Mouse (Mus musculus): ENCODE data around the gene Abca4. TPM values are rescaled to one million over a fixed set of nuclear protein-coding genes. Genes with fewer than 3 reads are reported as not detected.
"Not testable (repeated sequence)": the region's sequence is repeated elsewhere in the genome, so short reads cannot be mapped to it uniquely, and the experiment has no call there.

Gene Abca4
- polyA plus RNA-seq, 1 experiment from 2014 or later: 1.2 TPM

GRCm38 (mm10) chr3:122064556-122065410, 20.5 kb downstream of the Abca4 start:
- Histone ChIP-seq H3K36me3 (no peaks in the 10 kb centered on the region), H3K27ac (replicated peaks) (no peak overlapping the region), H3K9ac (no peak overlapping the region), H3K9me3 (no peaks in the 10 kb centered on the region), H3K27me3 (no peaks in the 10 kb centered on the region), H3K4me2 (no peak overlapping the region), H3K4me3 (no peak overlapping the region), H3K4me1 (replicated peaks) (no peaks in the 10 kb centered on the region)
- WGBS: 78% methylated on average over 13 of the region's 13 CpGs
- ATAC-seq (ENCODE audit: low read depth): no peak

GRCm38 (mm10) chr3:122071769-122072168, 27.5 kb downstream of the Abca4 start:
- Histone ChIP-seq H3K9me3 (no peaks in the 10 kb centered on the region), H3K27me3 (no peaks in the 10 kb centered on the region), H3K27ac (replicated peaks) (no peak overlapping the region), H3K36me3 (no peaks in the 10 kb centered on the region), H3K4me2 (no peak overlapping the region), H3K4me1 (replicated peaks) (peaks cover 23% of the 10 kb centered on the region), H3K9ac (no peak overlapping the region), H3K4me3 (no peak overlapping the region)
- WGBS: 77% methylated on average over 10 of the region's 10 CpGs
- ATAC-seq (ENCODE audit: low read depth): no peak

- peak; percentile 64; the same call in 1 of the 2 replicates for ATAC-seq (ENCODE audit: low read depth)
- Histone ChIP-seq H3K9me3 (no peaks in the 10 kb centered on the region), H3K4me3 (no peak overlapping the region), H3K27ac (replicated peaks) (peak overlapping the region; percentile 54), H3K4me2 (no peak overlapping the region), H3K27me3 (no peaks in the 10 kb centered on the region), H3K9ac (no peak overlapping the region), H3K4me1 (replicated peaks) (peaks cover 23% of the 10 kb centered on the region), H3K36me3 (no peaks in the 10 kb centered on the region)
- 57% methylated on average over 11 of the region's 11 CpGs for WGBS
Measured at GRCm38 (mm10) chr3:122072646-122073571, 28.7 kb downstream of the Abca4 start.

GRCm38 (mm10) chr3:122073595-122073994, 29.4 kb downstream of the Abca4 start:
- Histone ChIP-seq H3K4me3 (no peak overlapping the region), H3K36me3 (no peaks in the 10 kb centered on the region), H3K4me2 (no peak overlapping the region), H3K27me3 (no peaks in the 10 kb centered on the region), H3K9me3 (no peaks in the 10 kb centered on the region), H3K4me1 (replicated peaks) (peaks cover 30% of the 10 kb centered on the region), H3K9ac (no peak overlapping the region), H3K27ac (replicated peaks) (peak overlapping the region; percentile 59)
- 69% methylated on average over 5 of the region's 5 CpGs for WGBS
- no peak for ATAC-seq (ENCODE audit: low read depth)

- WGBS: 23% methylated on average over 10 of the region's 10 CpGs
- H3K9ac ChIP-seq: no peak overlapping the region
- ATAC-seq (ENCODE audit: low read depth): no peak
Measured at GRCm38 (mm10) chr3:122074334-122074733, 30.1 kb downstream of the Abca4 start.

GRCm38 (mm10) chr3:122078141-122078540, 33.9 kb downstream of the Abca4 start:
- no peaks in the 10 kb centered on the region for H3K27me3 ChIP-seq
- WGBS: 21% methylated on average over 6 of the region's 6 CpGs
- H3K9ac ChIP-seq: no peak overlapping the region
- no peak overlapping the region for H3K4me2 ChIP-seq
- no peak for ATAC-seq (ENCODE audit: low read depth)
- H3K36me3 ChIP-seq: no peaks in the 10 kb centered on the region
- peaks cover 27% of the 10 kb centered on the region for H3K4me1 ChIP-seq (replicated peaks)
- H3K27ac ChIP-seq (replicated peaks): 0 out of 2 replicates have a peak overlapping the region, but pooled peaks have one; percentile 38
- no peaks in the 10 kb centered on the region for H3K9me3 ChIP-seq
- H3K4me3 ChIP-seq: no peak overlapping the region

More at GRCm38 (mm10) chr3:122074334-122074733, 30.1 kb downstream of the Abca4 start:
- Histone ChIP-seq H3K4me3 (no peak overlapping the region), H3K4me2 (no peak overlapping the region), H3K27me3 (no peaks in the 10 kb centered on the region), H3K36me3 (no peaks in the 10 kb centered on the region), H3K27ac (replicated peaks) (peak overlapping the region; percentile 59), H3K4me1 (replicated peaks) (peaks cover 30% of the 10 kb centered on the region), H3K9me3 (no peaks in the 10 kb centered on the region)

GRCm38 (mm10) chr3:122079172-122079571, 34.9 kb downstream of the Abca4 start:
- no peak for ATAC-seq (ENCODE audit: low read depth)
- Histone ChIP-seq H3K36me3 (no peaks in the 10 kb centered on the region), H3K4me1 (replicated peaks) (peaks cover 16% of the 10 kb centered on the region), H3K9ac (no peak overlapping the region), H3K9me3 (no peaks in the 10 kb centered on the region), H3K4me3 (no peak overlapping the region), H3K27me3 (no peaks in the 10 kb centered on the region), H3K27ac (replicated peaks) (no peak overlapping the region), H3K4me2 (no peak overlapping the region)
- 73% methylated on average over 6 of the region's 6 CpGs for WGBS

GRCm38 (mm10) chr3:122081634-122082033, 37.4 kb downstream of the Abca4 start:
- not testable (repeated sequence) for H3K9ac ChIP-seq; H3K4me2 ChIP-seq; H3K9me3 ChIP-seq; H3K36me3 ChIP-seq; H3K4me3 ChIP-seq; H3K27me3 ChIP-seq; ATAC-seq (ENCODE audit: low read depth); H3K27ac ChIP-seq (replicated peaks)
- peaks cover 23% of the 10 kb centered on the region for H3K4me1 ChIP-seq (replicated peaks)
- 91% methylated on average over 8 of the region's 8 CpGs for WGBS

- 89% methylated on average over 7 of the region's 7 CpGs for WGBS
- no peak overlapping the region for H3K27ac ChIP-seq (replicated peaks)
- no peaks in the 10 kb centered on the region for H3K27me3 ChIP-seq
- no peaks in the 10 kb centered on the region for H3K36me3 ChIP-seq
- H3K9ac ChIP-seq: no peak overlapping the region
- no peaks in the 10 kb centered on the region for H3K9me3 ChIP-seq
- peaks cover 23% of the 10 kb centered on the region for H3K4me1 ChIP-seq (replicated peaks)
- no peak overlapping the region for H3K4me3 ChIP-seq
- no peak overlapping the region for H3K4me2 ChIP-seq
- no peak for ATAC-seq (ENCODE audit: low read depth)
Measured at GRCm38 (mm10) chr3:122082338-122082737, 38.1 kb downstream of the Abca4 start.

- H3K4me3 ChIP-seq: no peak overlapping the region
- 36% methylated on average over 18 of the region's 18 CpGs for WGBS
- H3K9me3 ChIP-seq: no peaks in the 10 kb centered on the region
- peaks cover 15% of the 10 kb centered on the region for H3K4me1 ChIP-seq (replicated peaks)
- peak; percentile 62; the same call in 1 of the 2 replicates for ATAC-seq (ENCODE audit: low read depth)
- no peak overlapping the region for H3K9ac ChIP-seq
- no peaks in the 10 kb centered on the region for H3K27me3 ChIP-seq
- no peaks in the 10 kb centered on the region for H3K36me3 ChIP-seq
- peak overlapping the region; percentile 53 for H3K27ac ChIP-seq (replicated peaks)
- H3K4me2 ChIP-seq: peak overlapping the region; percentile 14; the same call in 1 of the 2 replicates
Measured at GRCm38 (mm10) chr3:122085157-122085989, 41.1 kb downstream of the Abca4 start.

- no peak for ATAC-seq (ENCODE audit: low read depth)
- H3K4me3 ChIP-seq: no peak overlapping the region
- no peaks in the 10 kb centered on the region for H3K27me3 ChIP-seq
Measured at GRCm38 (mm10) chr3:122088054-122088681, 43.9 kb downstream of the Abca4 start.

More at GRCm38 (mm10) chr3:122088054-122088681, 43.9 kb downstream of the Abca4 start:
- WGBS: 86% methylated on average over 11 of the region's 11 CpGs
- H3K9ac ChIP-seq: no peak overlapping the region
- no peaks in the 10 kb centered on the region for H3K9me3 ChIP-seq
- no peak overlapping the region for H3K27ac ChIP-seq (replicated peaks)
- H3K36me3 ChIP-seq: no peaks in the 10 kb centered on the region
- H3K4me1 ChIP-seq (replicated peaks): peaks cover 15% of the 10 kb centered on the region
- no peak overlapping the region for H3K4me2 ChIP-seq
